Comparison of ENCODE assay signal across 24 mouse cellular contexts in the genomic region with DNA sequence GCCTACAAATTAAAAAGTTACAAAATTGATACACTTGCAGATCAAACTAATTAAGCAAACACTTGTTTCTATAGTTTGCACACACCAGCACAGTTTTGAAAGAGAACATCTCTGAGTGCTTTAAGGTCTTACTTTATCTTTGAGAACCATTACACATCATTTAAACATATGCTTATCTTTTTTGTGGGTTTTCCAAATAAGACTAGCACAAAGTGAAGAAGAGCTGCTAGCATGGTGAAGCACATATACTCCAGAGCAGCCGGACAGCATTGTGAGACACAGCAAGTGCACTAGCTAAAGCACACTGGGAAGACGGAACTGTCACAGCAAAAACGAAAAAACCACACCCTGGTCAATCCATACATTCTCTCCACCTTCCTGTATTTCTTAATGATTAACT. TPM values are rescaled to one million over a fixed set of nuclear protein-coding genes. Genes with fewer than 3 reads are reported as not detected.
A peak's percentile ranks its signal among the peaks of the same experiment; 100 is the strongest.
DNase-seq lines count a peak whose midpoint lies in the region; ATAC-seq and TF ChIP-seq lines count a peak whose summit lies in the region.
"Had no signal": no experiment of that assay in that cellular context is flagged by ENCODE, and none has a peak within 500 bp of the region (broad histone marks: within the 10 kb centered on the region; RNA-seq: fewer than 3 reads in every experiment).

No protein-coding gene starts in this region.

- peak; percentile 41 for DNase-seq in 416B (ENCODE audit: low read depth)
- peak; percentile 67 to 85 (median 80) for DNase-seq in liver, embryonic 14.5 days (ENCODE audit: low read depth in 3 of 3, low spot score in 3 of 3)
- no peak for DNase-seq in hindbrain, embryonic 11.5 days (ENCODE audit: low spot score)
- no peak for DNase-seq in frontal cortex, postnatal 14 days (ENCODE audit: low spot score in 2 of 2)
- DNase-seq: adrenal gland, adult 2 months; B cell, adult 2 months; cerebellum, postnatal 10 days; heart, postnatal 14 days; layer of hippocampus, postnatal 36 days; lung, postnatal 10 days; right cerebral cortex, adult 18-20 months; thymus, postnatal 25 days had no signal

- peak overlapping the region; percentile 15; the same call in 1 of the 2 replicates for H3K4me2 ChIP-seq in intestine, embryonic 15.5 days (replicated peaks)
- H3K4me2 ChIP-seq in liver, embryonic 14.5 days (ENCODE audit: low read depth), result peak overlapping the region; percentile 96
- H3K4me2 ChIP-seq in hindbrain, embryonic 11.5 days (replicated peaks; ENCODE audit: low read depth, low read length), result no peak overlapping the region
- no peak overlapping the region for H3K4me2 ChIP-seq in hindbrain, embryonic 12.5 days (replicated peaks)
- H3K4me2 ChIP-seq in forebrain, embryonic 13.5 days, result no peak overlapping the region
- H3K4me2 ChIP-seq: embryonic facial prominence, embryonic 15.5 days; forebrain, embryonic 12.5 days; heart, embryonic 12.5 days; hindbrain, embryonic 14.5 days; kidney, embryonic 15.5 days; limb, embryonic 15.5 days; midbrain, embryonic 11.5 days; neural tube, embryonic 12.5 days had no signal

- TF ChIP-seq CTCF in bone marrow, adult 2 months (IDR thresholded peaks at IDR 0.05; ENCODE audit: control insufficient read depth, insufficient read depth, low read length), result no peak
- no peak for TF ChIP-seq CTCF in liver, embryonic 14.5 days (IDR thresholded peaks at IDR 0.05; ENCODE audit: low read depth)

- H3K9ac ChIP-seq in intestine, embryonic 15.5 days, result no peak overlapping the region
- peak overlapping the region; percentile 55 for H3K9ac ChIP-seq in liver, embryonic 14.5 days (replicated peaks)
- H3K9ac ChIP-seq in hindbrain, embryonic 11.5 days (ENCODE audit: low read depth, low read length), result no peak overlapping the region
- no peak overlapping the region for H3K9ac ChIP-seq in hindbrain, embryonic 12.5 days
- H3K9ac ChIP-seq in forebrain, embryonic 13.5 days, result no peak overlapping the region
- H3K9ac ChIP-seq: embryonic facial prominence, embryonic 15.5 days; forebrain, embryonic 12.5 days; heart, embryonic 12.5 days; hindbrain, embryonic 14.5 days; kidney, embryonic 15.5 days; limb, embryonic 15.5 days; neural tube, embryonic 12.5 days had no signal

- ATAC-seq in intestine, embryonic 15.5 days, result 0 out of 2 replicates have a peak, but pooled peaks have one; percentile 26
- ATAC-seq in liver, embryonic 14.5 days (ENCODE audit: insufficient read depth), result peak; percentile 44
- no peak for ATAC-seq in hindbrain, embryonic 11.5 days (ENCODE audit: low FRiP score)
- no peak for ATAC-seq in hindbrain, embryonic 12.5 days (ENCODE audit: low FRiP score)
- ATAC-seq in forebrain, embryonic 13.5 days, result no peak

- no peak overlapping the region; the same call in 1 of the 2 replicates for H3K27ac ChIP-seq in bone marrow, adult 2 months (ENCODE audit: control insufficient read depth, insufficient read depth, low read depth, low read length, poor library complexity)
- H3K27ac ChIP-seq in intestine, embryonic 15.5 days, result no peak overlapping the region
- H3K27ac ChIP-seq in liver, embryonic 14.5 days, result peak overlapping the region; percentile 91
- no peak overlapping the region for H3K27ac ChIP-seq in hindbrain, embryonic 11.5 days (ENCODE audit: low read depth, low read length)
- no peak overlapping the region for H3K27ac ChIP-seq in hindbrain, embryonic 12.5 days
- H3K27ac ChIP-seq in forebrain, embryonic 13.5 days, result no peak overlapping the region
- H3K27ac ChIP-seq: embryonic facial prominence, embryonic 15.5 days; forebrain, embryonic 12.5 days; hindbrain, embryonic 14.5 days; kidney, embryonic 15.5 days; limb, embryonic 15.5 days; neural tube, embryonic 12.5 days had no signal

- 43% methylated on average over 3 of the region's 3 CpGs for WGBS in bone marrow, adult 2 months
- 71% methylated on average over 3 of the region's 3 CpGs for WGBS in intestine, embryonic 15.5 days
- 15% methylated on average over 3 of the region's 3 CpGs for WGBS in liver, embryonic 14.5 days (ENCODE audit: insufficient replicate concordance)
- WGBS in hindbrain, embryonic 11.5 days, result 82% methylated on average over 3 of the region's 3 CpGs
- WGBS in hindbrain, embryonic 12.5 days, result 87% methylated on average over 3 of the region's 3 CpGs
- WGBS in forebrain, embryonic 13.5 days, result 88% methylated on average over 3 of the region's 3 CpGs

- no peak for TF ChIP-seq POLR2A in bone marrow, adult 2 months (IDR thresholded peaks at IDR 0.05; ENCODE audit: borderline replicate concordance, control insufficient read depth, low read depth, low read length)

- no peaks in the 10 kb centered on the region for H3K36me3 ChIP-seq in intestine, embryonic 15.5 days
- peaks cover 20% of the 10 kb centered on the region for H3K36me3 ChIP-seq in liver, embryonic 14.5 days (replicated peaks; ENCODE audit: control insufficient read depth, insufficient read depth, low read depth)
- H3K36me3 ChIP-seq in hindbrain, embryonic 11.5 days (ENCODE audit: control insufficient read depth, insufficient read depth, low read length), result no peaks in the 10 kb centered on the region
- peaks cover 2% of the 10 kb centered on the region; the same call in 1 of the 2 replicates for H3K36me3 ChIP-seq in hindbrain, embryonic 12.5 days
- 0 out of 2 replicates have a peak, but pooled peaks cover 4% of the 10 kb centered on the region for H3K36me3 ChIP-seq in forebrain, embryonic 13.5 days (ENCODE audit: poor library complexity, severe bottlenecking)
- H3K36me3 ChIP-seq: embryonic facial prominence, embryonic 15.5 days; heart, embryonic 12.5 days; kidney, embryonic 15.5 days; limb, embryonic 15.5 days; neural tube, embryonic 12.5 days had no signal

- H3K4me3 ChIP-seq in bone marrow, adult 2 months (replicated peaks; ENCODE audit: control insufficient read depth, low read depth, low read length), result peak overlapping the region; percentile 26
- H3K4me3 ChIP-seq in intestine, embryonic 15.5 days (replicated peaks), result no peak overlapping the region
- peak overlapping the region; percentile 61 to 89 for H3K4me3 ChIP-seq in liver, embryonic 14.5 days (ENCODE audit: insufficient read depth in 1 of 2, low read depth in 2 of 2, low read length in 2 of 2)
- H3K4me3 ChIP-seq in hindbrain, embryonic 11.5 days (ENCODE audit: low read depth, low read length), result no peak overlapping the region
- H3K4me3 ChIP-seq in hindbrain, embryonic 12.5 days, result no peak overlapping the region
- H3K4me3 ChIP-seq in forebrain, embryonic 13.5 days, result no peak overlapping the region
- H3K4me3 ChIP-seq: embryonic facial prominence, embryonic 15.5 days; forebrain, embryonic 12.5 days; heart, embryonic 12.5 days; kidney, embryonic 15.5 days; limb, embryonic 15.5 days; neural tube, embryonic 12.5 days had no signal

- peak; percentile 87 for TF ChIP-seq EP300 in liver, embryonic 14.5 days (IDR thresholded peaks at IDR 0.05; ENCODE audit: low read depth)

- peaks cover 2% of the 10 kb centered on the region; the same call in 1 of the 2 replicates for H3K4me1 ChIP-seq in bone marrow, adult 2 months (ENCODE audit: control insufficient read depth, insufficient read depth, low read length)
- H3K4me1 ChIP-seq in intestine, embryonic 15.5 days (replicated peaks), result no peaks in the 10 kb centered on the region
- peaks cover 39 to 52% of the 10 kb centered on the region in 2 experiments for H3K4me1 ChIP-seq in liver, embryonic 14.5 days (replicated peaks; ENCODE audit: control insufficient read depth in 2 of 2, insufficient read depth in 2 of 2, low read length in 1 of 2)
- H3K4me1 ChIP-seq in hindbrain, embryonic 11.5 days (replicated peaks; ENCODE audit: control insufficient read depth, insufficient read depth, low read length), result no peaks in the 10 kb centered on the region
- H3K4me1 ChIP-seq in hindbrain, embryonic 12.5 days, result peaks cover 16% of the 10 kb centered on the region
- peaks cover 18% of the 10 kb centered on the region for H3K4me1 ChIP-seq in forebrain, embryonic 13.5 days

- H3K27me3 ChIP-seq in intestine, embryonic 15.5 days (replicated peaks), result no peaks in the 10 kb centered on the region
- H3K27me3 ChIP-seq in liver, embryonic 14.5 days (ENCODE audit: control insufficient read depth, insufficient read depth, low read length), result no peaks in the 10 kb centered on the region
- H3K27me3 ChIP-seq in hindbrain, embryonic 11.5 days (ENCODE audit: control insufficient read depth, insufficient read depth, low read length), result no peaks in the 10 kb centered on the region
- no peaks in the 10 kb centered on the region for H3K27me3 ChIP-seq in hindbrain, embryonic 12.5 days
- no peaks in the 10 kb centered on the region for H3K27me3 ChIP-seq in forebrain, embryonic 13.5 days
- H3K27me3 ChIP-seq: embryonic facial prominence, embryonic 15.5 days; forebrain, embryonic 12.5 days; heart, embryonic 12.5 days; kidney, embryonic 15.5 days; limb, embryonic 15.5 days; neural tube, embryonic 12.5 days had no signal

- no peaks in the 10 kb centered on the region for H3K9me3 ChIP-seq in intestine, embryonic 15.5 days
- H3K9me3 ChIP-seq in liver, embryonic 14.5 days (ENCODE audit: control insufficient read depth, low read length), result no peaks in the 10 kb centered on the region
- no peaks in the 10 kb centered on the region for H3K9me3 ChIP-seq in hindbrain, embryonic 11.5 days (ENCODE audit: control insufficient read depth, low read length)
- H3K9me3 ChIP-seq in hindbrain, embryonic 12.5 days (replicated peaks), result no peaks in the 10 kb centered on the region
- H3K9me3 ChIP-seq in forebrain, embryonic 13.5 days (replicated peaks), result no peaks in the 10 kb centered on the region
- H3K9me3 ChIP-seq: embryonic facial prominence, embryonic 15.5 days; forebrain, embryonic 12.5 days; heart, embryonic 12.5 days; kidney, embryonic 15.5 days; limb, embryonic 15.5 days; neural tube, embryonic 12.5 days had no signal

RNA-seq across cellular contexts. Expression of gene Rb1, which starts 3.5 kb away (rescaled TPM):
- polyA plus RNA-seq in bone marrow, adult 2 months (2011; ENCODE audit: insufficient read depth, insufficient read length, low replicate concordance, missing spikeins), result 21.3 and 27.0 TPM in 2 replicates
- 18.4 and 24.8 TPM in 2 replicates for polyA plus RNA-seq in intestine, embryonic 15.5 days (2015; fragmentation: Nextera tagmentation; extraction: Ambion mirVana)
- 11.6 and 15.4 TPM in 2 replicates for polyA plus RNA-seq in liver, embryonic 14.5 days (2012; rRNA removed)
- 22.1 and 30.2 TPM in 2 replicates for polyA plus RNA-seq in liver, embryonic 14.5 days (2014; fragmentation: Nextera tagmentation; extraction: Ambion mirVana)
- polyA plus RNA-seq in hindbrain, embryonic 11.5 days (2014; fragmentation: Nextera tagmentation; extraction: Ambion mirVana), result 37.8 and 43.0 TPM in 2 replicates
- polyA plus RNA-seq in hindbrain, embryonic 12.5 days (2016; fragmentation: Nextera tagmentation; extraction: Ambion mirVana), result 34.2 and 36.4 TPM in 2 replicates
- 18.8 and 21.5 TPM in 2 replicates for polyA plus RNA-seq in forebrain, embryonic 13.5 days (2015; fragmentation: Nextera tagmentation; extraction: Ambion mirVana)

Comparison
In these comparisons a context has a peak if more than half of its experiments do, and no peak if none do; other contexts are left out.
1. DNase-seq: peak in 416B (single experiment) and liver, embryonic 14.5 days (3 of 3); none in hindbrain, embryonic 11.5 days (single experiment) and frontal cortex, postnatal 14 days (0 of 2).
2. H3K4me3 ChIP-seq: peak in bone marrow, adult 2 months (single experiment) and liver, embryonic 14.5 days (2 of 2); none in intestine, embryonic 15.5 days (single experiment), hindbrain, embryonic 11.5 days (single experiment), hindbrain, embryonic 12.5 days (single experiment) and forebrain, embryonic 13.5 days (single experiment).
3. ATAC-seq: peak in intestine, embryonic 15.5 days (single experiment) and liver, embryonic 14.5 days (single experiment); none in hindbrain, embryonic 11.5 days (single experiment), hindbrain, embryonic 12.5 days (single experiment) and forebrain, embryonic 13.5 days (single experiment).
4. H3K4me2 ChIP-seq: peak in intestine, embryonic 15.5 days (single experiment) and liver, embryonic 14.5 days (single experiment); none in hindbrain, embryonic 11.5 days (single experiment), hindbrain, embryonic 12.5 days (single experiment) and forebrain, embryonic 13.5 days (single experiment).